Mouse (Mus musculus): Measurements from ENCODE around the gene Pmpcb. TPM values are rescaled to one million over a fixed set of nuclear protein-coding genes. Genes with fewer than 3 reads are reported as not detected.

The Pmpcb gene
- total RNA-seq (2023; ENCODE audit: inconsistent age): 91.1 to 98.1 TPM (median 93.0 TPM) in 4 replicates

GRCm38 (mm10) chr5:21736956-21737585 lies at the start of gene Pmpcb:
Gene Pmpcb (plus strand): TSS chr5:21737141.

DNA sequence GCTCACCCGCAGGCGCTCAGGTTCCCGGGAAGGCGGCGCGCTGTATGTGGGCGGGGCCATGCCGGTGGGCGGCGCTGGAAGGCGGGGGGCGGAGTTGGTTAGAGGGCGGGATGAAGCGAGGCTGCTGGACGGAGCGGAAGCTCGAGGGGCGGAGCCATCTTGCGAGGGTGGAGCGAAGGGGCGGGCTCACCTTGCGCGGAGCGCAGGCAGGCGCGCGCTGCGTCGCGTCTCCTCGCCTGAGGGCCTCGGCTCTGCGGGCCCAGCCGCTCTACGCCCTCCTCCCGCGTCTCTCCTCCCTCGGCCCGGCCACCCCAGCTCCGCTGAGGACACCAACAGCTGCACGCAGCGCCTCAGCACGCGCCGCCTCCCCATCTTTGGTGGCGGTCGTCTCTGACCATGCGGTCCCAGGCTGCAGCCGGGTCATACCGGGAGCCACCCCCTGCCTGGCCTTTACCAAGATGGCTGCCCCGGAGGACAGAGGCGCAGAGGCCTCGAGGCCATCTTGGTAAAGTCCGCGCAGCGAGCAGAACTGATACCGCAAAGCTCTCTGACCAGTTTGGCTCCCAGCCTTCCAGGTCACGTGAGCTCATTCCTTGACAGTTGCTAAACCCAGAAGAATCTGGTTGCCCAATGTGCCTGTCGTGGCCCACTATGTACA lies 35.5 kb upstream of the Pmpcb start, which contains the start of gene Napepld:
TSS of gene Napepld (minus strand) at position 46 of the 658 bp plus-strand sequence.

DNA sequence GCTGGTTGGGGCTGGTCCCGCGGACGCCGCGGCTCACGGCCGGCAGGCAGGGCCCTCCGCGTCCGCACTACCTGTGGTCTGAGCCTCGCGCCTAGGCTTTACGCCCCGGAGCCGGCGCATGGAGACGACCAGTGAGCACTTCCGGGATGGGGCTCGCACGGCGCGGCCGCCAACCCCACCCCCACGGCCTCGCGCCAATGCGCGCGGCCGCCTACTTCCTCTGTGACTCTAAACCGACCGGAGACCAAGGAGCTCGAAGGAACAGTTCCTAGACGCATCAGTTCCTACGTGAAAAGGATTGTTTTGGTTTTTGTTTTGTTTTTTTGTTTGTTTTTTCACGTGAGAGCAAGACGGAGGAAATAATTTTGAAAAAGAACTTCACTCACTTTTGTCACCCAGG lies 48.1 kb downstream of the Pmpcb start, which contains the start of the genes Dnajc2 and Psmc2:
TSS of gene Dnajc2 (minus strand) at position 199 of the 400 bp plus-strand sequence.
TSS of gene Psmc2 (plus strand) at position 231 of the 400 bp plus-strand sequence.

Other genes starting within 250 kb of the Pmpcb start
- not detected in 4 replicates for gene Lrrc17, start 193.6 kb upstream of the Pmpcb start, total RNA-seq (2023; ENCODE audit: inconsistent age)
- not detected in 4 replicates for gene Fbxl13, start 91.5 kb upstream of the Pmpcb start, total RNA-seq (2023; ENCODE audit: inconsistent age)
- gene Armc10, start 91.3 kb upstream of the Pmpcb start, total RNA-seq (2023; ENCODE audit: inconsistent age): 34.4 to 38.9 TPM (median 37.5 TPM) in 4 replicates
- gene Napepld, start 35.7 kb upstream of the Pmpcb start, total RNA-seq (2023; ENCODE audit: inconsistent age): 1.3 to 2.0 TPM (median 1.4 TPM) in 4 replicates
- 53.1 to 59.8 TPM (median 56.8 TPM) in 4 replicates for gene Dnajc2, start 48.1 kb downstream of the Pmpcb start, total RNA-seq (2023; ENCODE audit: inconsistent age)
- 67.9 to 73.4 TPM (median 70.2 TPM) in 4 replicates for gene Psmc2, start 48.1 kb downstream of the Pmpcb start, total RNA-seq (2023; ENCODE audit: inconsistent age)
- gene Slc26a5, start 128.5 kb downstream of the Pmpcb start, total RNA-seq (2023; ENCODE audit: inconsistent age): not detected in 4 replicates

Data from B cell, adult (primary cell).